Mouse (Mus musculus) urinary bladder, postnatal 36 days (tissue): Measurements from ENCODE around the gene Susd4.

ENCODE experiments used
- DNase-seq, 2 experiments: peaks; one replicate each; pipeline ENCODE4 v3.0.0; 2022; ENCODE audit warnings: low spot score in 2 of 2, mixed read lengths in 1 of 2

The Susd4 gene

DNA sequence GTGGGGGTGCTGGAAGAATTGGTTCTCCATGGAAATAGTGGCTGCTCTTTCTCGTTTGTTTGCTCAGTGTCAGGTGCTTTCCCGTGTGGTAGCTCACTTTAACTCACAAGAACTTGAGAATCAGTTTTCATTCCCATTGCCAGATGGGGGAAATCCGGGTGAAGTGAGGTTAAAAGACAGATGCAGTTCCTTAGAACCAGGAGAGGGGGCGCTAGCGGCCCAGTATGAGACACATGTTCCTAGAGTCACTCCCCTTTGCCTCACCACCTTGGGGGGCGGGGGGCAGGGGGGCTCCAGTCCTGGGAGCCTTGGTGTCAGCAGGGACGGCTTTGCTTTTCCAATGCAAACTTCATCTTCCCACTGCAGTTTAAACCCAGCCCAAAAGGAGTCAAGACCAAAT lies 23.4 kb downstream of the Susd4 start:
- no peak for DNase-seq

DNA sequence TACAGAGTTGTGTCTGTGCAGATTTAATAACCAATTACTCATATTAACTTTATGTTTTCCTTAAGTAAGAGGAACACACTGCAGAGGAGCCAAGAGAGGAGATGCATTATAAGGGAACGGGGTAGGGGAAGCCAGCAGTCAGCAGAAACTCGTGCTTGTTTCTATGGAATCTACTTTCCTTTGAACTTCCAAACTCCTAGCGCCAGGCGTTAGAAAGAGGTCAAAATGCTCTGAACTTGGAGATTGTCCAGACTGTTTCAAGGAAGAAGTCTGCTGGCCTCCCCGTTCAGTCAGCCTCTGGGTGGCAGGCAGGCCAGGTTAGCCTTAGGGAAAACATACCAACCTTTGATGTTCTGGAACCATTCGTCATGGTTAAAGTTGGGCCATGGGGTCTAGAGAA lies 25.2 kb downstream of the Susd4 start:
- no peak for DNase-seq

DNA sequence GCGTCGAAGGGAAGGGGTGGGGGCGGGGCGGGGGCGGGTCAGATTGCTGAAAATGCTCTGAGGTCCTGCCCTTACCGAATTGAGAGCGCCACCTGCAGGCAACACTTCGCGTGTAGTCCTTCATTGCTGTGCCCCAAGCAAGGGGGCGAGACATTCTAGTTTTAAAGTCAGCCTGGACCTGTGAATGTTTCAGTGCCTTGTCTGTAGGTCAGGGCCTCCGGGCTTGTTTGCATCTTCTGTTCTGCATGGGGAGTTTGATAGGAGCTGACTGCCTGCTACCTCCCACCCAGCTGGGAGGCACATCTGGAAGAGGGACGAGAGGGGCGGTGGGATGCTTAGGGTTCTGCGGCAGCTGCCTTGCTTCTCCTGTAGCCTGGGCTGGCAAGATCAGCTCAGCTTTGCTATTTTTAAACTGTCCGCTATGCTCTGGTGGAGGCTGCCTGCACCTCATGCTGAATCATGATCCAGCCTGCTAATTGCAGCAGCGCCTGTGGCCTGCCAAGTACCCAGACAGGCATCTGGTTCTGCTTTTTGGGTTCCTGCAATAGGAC lies 28.9 kb downstream of the Susd4 start:
- DNase-seq, result peak; percentile 20 to 52

DNA sequence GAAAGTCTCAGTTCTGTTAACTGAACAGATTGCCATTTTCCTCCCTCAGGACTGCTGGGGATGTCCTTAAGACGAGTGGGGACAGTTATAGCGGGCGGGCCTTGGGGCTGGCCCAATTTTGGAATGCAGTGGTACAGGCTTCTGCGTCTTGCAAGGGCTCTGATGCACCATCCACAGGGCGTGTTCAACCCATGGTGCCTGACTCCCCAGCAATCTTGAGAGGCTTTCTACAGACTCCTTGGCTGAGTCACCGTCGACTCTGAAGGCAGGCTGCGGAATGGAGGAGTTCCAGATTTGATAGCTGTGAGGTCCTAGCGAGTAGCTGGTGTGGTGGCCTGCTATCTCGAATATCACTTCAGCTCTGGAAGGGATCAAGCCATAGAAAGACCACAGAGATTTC lies 30.6 kb downstream of the Susd4 start:
- no peak for DNase-seq

DNA sequence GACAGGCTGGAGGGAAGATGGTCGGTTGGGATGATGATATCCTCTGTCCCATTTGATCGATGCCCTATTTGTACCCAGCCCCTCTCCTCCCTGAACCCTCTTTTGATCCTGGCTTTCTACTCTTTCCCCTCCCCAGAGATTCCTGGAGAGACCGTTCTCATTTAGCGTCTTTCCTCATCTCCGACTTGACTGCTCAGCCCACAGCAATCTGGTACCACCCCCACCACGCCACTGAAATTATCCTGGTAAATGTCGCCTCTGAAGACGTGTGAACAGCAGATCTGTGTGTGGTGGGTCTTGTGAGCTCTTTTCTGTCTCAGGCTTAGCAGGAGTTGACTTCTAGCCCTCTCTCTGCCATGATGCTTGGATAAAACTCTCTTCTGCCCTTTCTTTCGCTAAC lies 31.0 kb downstream of the Susd4 start:
- no peak for DNase-seq

DNA sequence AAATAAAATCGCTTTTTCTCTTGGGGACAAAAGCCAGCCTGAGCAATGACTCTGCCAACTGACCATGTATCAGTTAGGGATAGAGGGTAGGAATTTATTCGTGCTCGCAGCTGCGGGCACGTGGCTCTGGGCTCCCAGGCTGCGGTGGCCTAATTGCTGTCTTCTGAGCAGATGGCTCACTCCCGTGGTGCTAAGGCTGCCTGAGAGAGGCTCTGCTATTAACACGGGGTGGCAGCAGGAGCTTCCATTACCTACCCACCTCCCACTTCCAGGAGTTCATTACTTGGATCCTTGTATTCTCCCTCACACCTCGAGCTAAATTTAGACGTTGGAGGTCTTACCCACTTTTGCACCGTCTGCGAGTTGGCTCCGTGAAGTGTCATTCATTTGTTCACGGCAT lies 33.4 kb downstream of the Susd4 start:
- no peak for DNase-seq

DNA sequence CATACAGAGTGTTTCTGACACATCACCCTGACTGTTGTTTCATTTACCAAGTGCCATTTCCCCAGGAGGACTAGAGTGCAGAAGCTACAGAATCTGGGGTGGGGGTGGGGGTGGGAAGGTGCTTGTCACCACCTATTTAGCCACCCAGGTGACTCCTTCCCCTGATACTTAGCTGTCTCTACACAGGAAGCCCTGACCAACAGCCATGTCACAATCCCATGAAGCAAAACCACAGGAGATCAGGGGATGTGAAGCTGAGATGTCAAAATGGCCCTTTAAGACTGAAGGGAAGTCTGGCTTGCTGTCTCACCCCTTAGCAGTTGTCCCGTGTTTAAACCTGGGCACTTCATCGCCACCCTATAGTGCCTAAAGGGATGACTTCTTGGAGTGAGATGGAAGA lies 37.9 kb downstream of the Susd4 start:
- DNase-seq, result no peak

DNA sequence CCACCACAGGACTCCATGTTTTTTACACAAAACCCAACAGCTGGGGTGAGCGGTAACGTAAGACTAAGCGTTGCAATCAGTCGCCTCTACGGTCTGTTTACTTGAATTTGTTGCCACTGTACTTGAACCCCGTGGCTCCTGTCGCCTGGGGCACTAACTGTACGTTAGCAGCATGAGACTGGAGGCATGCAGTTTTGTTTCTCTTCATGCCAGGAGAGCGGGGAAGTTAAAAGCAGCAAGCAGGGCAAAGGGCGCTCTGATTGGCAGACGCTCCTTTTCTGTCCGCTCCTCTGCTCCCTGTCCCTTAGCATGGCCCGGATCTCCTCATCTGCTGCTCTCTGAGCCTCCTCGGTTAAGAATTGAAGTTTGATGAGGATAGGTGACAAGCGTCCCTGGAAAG lies 39.2 kb downstream of the Susd4 start:
- DNase-seq, result no peak

DNA sequence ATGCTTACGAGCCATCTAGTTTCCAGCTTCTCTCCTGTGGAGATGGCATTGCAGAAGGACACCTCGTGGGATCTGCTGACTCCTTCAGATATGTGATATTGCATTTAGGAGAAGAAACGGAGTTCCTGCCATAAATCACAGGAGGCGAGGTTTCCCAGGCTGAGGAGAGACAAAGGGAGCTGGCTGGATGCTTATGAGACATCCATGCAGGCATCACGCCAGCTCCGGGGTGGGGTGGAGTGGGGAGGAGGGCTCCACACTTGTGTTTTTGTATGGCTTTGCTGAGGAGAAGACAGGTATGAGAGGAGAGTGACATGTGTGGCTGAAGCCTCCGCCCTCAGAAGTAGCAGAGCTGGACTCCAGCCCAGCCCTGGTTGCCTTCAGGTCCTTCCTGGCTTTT lies 50.3 kb downstream of the Susd4 start:
- no peak for DNase-seq

DNA sequence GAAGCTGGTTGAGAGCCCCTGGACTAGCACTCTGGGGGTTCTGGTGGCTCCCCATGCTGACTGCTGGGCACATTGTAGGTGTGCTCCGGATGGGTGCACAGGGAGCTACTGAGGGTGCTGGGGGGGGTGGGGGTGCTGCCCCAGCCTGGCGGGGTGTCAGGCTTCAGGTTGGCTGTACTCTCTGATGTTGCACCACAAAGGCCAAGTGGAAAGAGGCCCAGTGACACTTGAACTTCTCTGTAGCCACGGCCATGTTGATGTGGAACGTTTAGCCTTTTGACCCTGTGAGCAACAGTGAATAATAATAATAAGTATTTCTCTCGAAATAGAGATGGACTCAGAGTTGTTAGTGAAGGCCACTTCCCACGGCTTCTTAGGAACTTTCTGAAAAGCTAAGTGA lies 50.9 kb downstream of the Susd4 start:
- no peak for DNase-seq

DNA sequence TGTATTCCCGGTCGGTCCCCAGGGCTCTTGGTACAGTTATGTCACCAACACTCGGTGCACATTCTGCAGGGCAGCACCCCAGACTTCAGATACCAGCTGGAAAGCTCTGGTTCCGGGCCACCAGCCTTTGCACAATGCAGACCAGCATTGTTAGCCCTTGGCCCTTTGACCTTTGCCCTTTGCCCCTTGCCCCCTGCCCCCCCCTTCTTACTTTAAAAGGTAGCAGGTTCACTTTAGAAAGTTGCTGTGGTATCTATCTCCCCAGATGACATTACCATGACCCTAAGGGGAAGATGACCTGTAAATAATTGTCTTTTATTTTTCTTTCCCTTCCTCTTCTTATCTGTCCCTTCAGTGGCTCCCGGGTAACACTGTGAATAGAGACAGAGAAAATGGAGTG lies 53.4 kb downstream of the Susd4 start:
- no peak for DNase-seq

DNA sequence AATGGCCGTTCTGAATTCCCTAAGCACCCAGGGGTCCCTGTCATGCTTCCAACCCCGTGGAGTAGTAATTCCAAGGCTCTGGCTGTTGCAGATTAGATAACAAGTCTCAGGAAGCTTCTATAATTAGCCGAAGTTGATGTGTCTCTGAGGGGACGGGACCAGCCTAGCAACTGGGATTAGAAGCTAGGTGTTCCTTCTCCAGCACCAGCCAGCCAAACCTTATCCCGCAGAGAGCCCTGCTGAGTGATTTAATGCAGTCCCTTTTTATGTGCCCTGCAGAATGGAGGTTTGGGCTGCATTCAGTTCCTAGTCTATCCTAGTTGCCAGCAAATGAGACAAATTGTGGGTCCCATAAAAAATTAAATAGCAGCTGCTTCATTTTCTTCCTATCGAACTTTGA lies 54.0 kb downstream of the Susd4 start:
- no peak for DNase-seq

DNA sequence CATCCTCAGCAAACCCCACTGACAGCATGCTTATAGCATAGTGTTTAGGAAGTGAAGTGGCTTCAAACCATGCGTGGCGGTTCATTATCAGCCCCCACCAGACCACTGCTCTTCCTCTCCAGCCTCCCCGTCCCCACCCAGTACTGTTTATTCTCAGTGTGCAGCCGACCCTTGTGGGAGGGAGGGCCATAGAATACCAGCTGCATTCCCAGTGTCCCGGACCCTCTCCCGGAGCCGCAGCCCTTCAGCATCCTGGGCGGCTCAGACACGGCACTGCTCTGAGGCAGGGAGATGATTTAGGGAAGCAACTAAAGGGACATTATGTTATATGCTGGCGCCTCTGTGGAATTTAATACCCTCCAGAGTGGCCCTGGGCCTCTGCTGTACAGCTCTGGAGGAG lies 55.3 kb downstream of the Susd4 start:
- no peak for DNase-seq

DNA sequence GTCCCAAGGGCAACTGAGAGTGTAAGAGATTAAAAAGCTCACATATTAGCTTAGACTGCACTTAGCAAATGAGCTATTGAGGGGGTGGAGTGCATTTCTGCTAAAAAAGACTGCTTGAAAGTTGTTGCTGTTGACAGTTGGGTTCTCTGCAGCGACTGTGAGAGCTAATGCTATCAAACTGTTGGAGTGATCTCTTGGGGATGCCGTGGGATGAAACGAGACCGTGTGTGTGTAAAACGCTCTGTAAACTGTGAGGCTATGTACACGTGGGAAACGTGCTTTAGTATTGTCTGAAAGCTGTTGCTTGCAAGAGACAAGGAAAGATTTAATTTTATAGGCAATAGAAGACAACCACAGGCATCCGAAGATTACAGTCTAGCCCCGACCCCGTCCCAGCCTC lies 59.1 kb downstream of the Susd4 start:
- no peak for DNase-seq

DNA sequence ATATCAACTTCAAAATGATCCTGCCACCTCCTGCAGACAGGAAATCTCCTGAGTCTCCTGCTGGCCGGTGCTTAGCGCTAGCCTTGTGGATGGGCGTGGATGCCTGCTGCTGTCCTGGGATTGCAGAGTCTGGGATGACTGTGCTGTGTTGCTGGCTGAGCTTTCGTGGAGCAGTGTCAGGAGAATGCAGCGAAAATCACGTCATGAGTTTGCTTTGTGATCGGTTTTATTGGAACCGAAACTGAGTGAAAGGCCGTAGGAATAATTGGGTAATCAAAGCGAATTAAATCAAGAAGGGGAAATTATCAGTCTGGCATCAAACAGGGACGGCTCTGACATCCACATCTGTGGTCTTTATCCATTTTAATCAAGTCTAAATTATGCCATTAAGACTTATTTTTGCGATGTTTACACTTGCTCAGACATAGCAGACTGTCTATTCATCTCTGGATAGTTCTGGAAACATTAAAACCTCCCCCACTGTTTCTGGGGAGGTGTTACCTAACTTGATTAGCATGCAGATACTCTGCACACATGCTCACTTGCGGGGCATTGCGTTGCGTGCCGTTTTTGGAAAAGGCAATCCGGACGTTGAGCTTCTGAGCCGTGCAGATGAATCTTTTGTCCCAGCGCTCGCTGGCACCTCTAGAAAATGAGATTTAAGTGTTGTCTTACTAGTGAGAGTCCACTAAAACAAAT lies 60.2 kb downstream of the Susd4 start:
- no peak for DNase-seq

DNA sequence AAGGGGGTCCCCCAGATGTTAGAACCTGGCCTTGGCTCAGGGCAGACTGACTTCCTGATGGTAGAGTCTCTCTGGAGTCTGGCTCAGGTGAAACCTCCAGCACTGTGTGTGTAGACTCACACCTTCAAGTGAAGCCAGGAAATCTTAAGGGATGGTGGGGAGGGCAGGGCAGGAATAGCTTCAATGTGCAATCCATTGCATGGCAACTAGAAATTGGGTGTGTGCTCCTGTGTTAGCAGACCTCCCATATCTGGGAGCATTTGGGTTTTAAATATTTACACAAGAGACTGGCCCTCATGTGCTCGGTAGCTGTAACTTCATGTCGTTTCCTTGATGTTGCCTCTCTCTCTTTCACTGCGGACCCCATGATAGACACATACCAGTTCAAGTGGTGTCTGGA lies 62.9 kb downstream of the Susd4 start:
- DNase-seq, result no peak

DNA sequence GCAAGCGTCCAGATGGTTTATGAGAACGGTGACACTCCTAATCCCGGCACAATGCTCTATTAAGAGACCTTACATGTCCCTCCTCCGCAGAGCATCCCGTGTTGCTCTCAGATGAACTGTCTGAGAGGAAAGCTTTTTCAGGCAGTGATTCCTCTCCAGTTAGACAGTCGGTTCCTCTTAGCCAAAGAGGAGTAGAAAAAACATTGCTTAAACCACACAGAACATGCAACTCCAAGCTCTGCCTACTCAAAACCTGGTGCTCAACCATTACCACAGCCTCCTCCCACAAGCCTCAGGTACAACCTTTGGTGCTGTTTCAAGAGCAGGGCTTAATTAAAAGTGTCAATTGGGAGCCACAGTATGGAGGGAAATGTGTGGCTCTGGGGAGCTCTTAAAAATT lies 74.4 kb downstream of the Susd4 start:
- DNase-seq, result no peak

DNA sequence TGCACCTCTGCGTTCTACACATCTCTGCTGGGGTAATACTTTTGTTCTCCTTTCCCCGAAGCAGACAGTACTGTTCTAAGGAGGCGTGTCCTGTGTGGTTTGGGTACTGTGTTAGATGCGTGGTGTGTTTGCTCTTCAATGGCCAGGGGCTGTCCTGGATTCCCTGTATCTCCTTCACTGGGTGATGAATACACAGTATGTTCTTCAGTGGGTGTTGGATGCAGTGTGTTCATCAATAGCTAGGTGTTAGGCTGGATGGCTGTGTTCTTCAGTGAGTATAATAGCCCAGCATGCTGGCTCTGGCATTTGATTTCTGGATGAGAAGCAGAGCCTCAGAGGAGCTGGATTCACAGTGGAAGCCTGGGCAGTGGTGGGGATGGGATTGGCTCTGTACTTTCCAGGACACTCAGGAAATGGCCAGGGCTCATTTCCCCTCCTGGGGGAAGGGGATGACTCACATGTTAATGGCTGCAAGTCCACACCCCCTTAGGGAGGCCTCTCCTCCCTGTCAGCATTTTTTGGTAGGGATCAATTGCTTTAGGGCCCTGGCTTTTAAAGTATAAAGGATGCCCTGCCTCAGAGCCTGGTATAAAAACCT lies 75.8 kb downstream of the Susd4 start:
- DNase-seq, result no peak

DNA sequence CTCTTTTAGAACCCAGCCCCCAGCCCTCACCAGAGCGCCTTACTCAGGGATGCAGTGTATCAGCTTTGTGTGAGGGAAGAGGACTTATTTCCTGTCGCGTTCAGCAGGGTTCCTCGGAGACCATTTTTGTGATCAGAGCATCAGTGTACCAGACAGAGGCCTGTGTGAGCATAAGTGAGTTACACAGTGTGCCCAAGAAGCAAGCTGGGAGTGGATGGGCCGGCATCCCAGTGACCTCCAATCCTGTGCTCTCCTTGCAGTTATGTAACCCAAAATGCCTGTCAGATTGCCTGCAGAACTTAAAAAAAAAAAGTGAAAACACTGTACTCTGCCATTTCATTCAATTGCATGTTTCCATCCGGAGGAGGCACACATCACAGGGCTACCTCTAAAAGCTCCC lies 76.4 kb downstream of the Susd4 start:
- DNase-seq, result no peak

DNA sequence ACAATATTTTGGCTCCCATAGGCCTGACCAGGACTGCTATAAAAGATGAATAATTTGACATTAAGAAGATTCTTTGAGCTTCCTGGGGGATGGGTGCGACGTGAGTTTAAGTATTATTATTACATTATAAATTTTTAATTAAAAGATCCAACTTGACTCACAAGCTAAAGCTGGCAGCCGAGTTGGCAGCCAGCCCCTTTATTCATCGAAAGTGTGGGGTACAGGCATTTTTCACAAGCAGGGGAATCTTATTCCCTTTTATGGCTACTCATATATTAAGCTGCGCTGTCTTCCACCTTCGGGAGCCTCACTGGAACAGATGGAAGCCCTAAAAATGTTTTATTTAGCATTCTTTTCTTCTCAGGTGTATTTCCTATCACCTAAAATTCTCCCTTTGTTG lies 76.9 kb downstream of the Susd4 start:
- DNase-seq, result no peak

DNA sequence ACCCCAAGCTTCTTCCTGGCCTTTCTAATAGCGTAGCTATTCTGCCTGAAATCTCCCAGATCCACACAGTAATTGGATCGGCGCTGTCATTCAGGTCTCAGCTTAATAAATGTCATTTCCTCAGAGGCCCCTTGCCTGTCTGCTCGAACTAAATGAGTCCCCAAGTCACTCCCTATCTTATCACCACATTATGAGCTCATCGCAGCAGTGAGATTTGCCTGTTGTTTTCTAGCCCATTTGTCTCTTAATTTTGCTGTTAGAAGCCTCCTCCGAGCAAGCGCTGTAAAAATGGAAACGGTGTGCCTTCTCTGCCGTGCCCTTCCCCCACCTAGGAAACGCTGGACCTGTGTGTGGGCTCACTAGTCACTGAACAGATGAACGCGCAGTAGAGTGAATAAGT lies 85.9 kb downstream of the Susd4 start:
- DNase-seq, result no peak

DNA sequence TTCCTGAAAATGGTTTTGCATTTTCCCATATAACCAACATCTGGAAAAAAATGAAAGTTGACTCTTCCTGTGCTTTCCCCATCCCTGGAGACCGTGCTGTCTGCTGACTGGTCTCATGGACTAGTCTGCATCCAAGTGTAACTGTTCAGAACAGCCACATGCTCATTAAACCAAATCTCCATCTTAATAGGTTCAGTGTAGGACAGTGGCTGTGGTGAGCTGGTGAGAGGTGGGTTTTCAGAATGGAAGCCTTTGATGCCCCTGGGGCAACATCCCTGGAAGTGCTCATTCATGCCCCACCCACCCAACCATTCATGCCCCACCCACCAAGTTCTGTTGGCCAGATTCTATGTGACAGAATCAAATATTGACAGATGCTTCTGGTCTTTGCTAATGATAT lies 86.4 kb downstream of the Susd4 start:
- DNase-seq, result no peak

DNA sequence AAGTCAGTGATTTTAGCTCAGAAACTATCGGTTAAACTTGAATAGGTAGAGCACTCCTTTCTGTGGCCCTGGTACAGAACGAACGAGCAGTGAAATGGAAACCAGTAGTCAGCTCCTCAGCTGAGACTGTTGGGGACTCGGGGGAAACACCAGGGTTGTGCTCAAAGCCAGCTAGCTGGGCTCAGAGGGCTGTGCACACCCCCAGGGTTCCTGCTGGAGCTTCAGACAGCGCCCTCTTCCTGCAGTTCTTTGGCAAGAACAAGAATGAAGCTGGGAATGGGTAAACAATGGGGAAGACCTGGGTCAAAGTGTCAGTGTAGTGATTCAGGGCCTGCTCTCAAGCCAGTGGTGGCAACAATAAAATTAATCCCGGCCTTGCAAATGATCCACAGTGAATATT lies 88.5 kb downstream of the Susd4 start:
- DNase-seq, result no peak

DNA sequence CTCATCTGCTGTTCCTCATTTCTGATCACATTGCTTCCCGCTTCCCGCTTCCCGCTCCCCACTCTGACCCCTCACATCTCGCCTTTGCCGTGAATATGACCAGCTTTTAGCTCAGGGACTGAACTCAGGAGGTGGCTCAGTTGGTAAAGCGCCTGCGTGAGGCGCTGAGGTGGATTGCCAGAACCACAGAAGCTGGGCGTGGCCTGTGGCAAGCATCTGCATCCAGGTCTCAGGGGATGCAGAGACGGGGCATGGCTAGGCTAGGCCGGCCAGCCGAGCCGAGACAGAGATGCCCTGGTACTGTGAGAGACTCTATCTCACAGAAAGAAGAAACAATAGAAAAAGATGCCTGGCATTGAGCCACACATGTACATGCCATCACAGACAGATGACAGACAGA lies 93.0 kb downstream of the Susd4 start:
- DNase-seq, result no peak
